Mouse (Mus musculus) stomach, embryonic 15.5 days (tissue): ENCODE measurements at regions not wholly inside any gene's neighbourhood (a gene's known extent, or its start where the extent isn't known, plus 50 kb on each side); places are given as distances from the start of the nearest gene placed in this dataset.
A peak's percentile ranks its signal among the peaks of the same experiment; 100 is the strongest.

ENCODE experiments used
- ATAC-seq: fragments of 200-750 bp; cut with Nextera tagmentation; 2 replicates; pipeline ENCODE4 v1.8.0; 2017; ENCODE audit warnings: low read depth, moderate number of reproducible peaks, moderate TSS enrichment; ENCODE audit not compliant: insufficient read depth, low FRiP score
- H3K27ac ChIP-seq: fragments of 300-500 bp; sonication (generic); 2 replicates; pipeline ENCODE4 v1.5.1; 2015; ENCODE audit warnings: mild to moderate bottlenecking, inconsistent platforms
- H3K27me3 ChIP-seq: fragments of 300-500 bp; sonication (generic); replicated peaks from 2 replicates; pipeline ENCODE4 v1.6.1; 2015; ENCODE audit warnings: inconsistent platforms
- H3K36me3 ChIP-seq: fragments of 300-500 bp; sonication (generic); 2 replicates; pipeline ENCODE4 v1.6.1; 2015; ENCODE audit warnings: inconsistent platforms
- H3K4me1 ChIP-seq: fragments of 300-500 bp; sonication (generic); 2 replicates; pipeline ENCODE4 v1.6.1; 2015; ENCODE audit warnings: inconsistent platforms
- H3K4me2 ChIP-seq: fragments of 300-500 bp; sonication (generic); 2 replicates; pipeline ENCODE4 v1.6.1; 2015; ENCODE audit warnings: mild to moderate bottlenecking, inconsistent platforms
- H3K4me3 ChIP-seq: fragments of 300-500 bp; sonication (generic); replicated peaks from 2 replicates; pipeline ENCODE4 v1.5.1; 2015; ENCODE audit warnings: inconsistent platforms
- H3K9ac ChIP-seq: fragments of 300-500 bp; sonication (generic); 2 replicates; pipeline ENCODE4 v1.6.1; 2015; ENCODE audit warnings: inconsistent platforms
- H3K9me3 ChIP-seq: fragments of 300-500 bp; sonication (generic); 2 replicates; pipeline ENCODE4 v1.6.1; 2016; ENCODE audit warnings: inconsistent platforms
- WGBS: fragments of 180-500 bp; shearing (Covaris S2); methylation state at CpG from one replicate; pipeline ENCODE4 v1.1.7; 2015; 5-methylcytosine and 5-hydroxymethylcytosine counted together

DNA sequence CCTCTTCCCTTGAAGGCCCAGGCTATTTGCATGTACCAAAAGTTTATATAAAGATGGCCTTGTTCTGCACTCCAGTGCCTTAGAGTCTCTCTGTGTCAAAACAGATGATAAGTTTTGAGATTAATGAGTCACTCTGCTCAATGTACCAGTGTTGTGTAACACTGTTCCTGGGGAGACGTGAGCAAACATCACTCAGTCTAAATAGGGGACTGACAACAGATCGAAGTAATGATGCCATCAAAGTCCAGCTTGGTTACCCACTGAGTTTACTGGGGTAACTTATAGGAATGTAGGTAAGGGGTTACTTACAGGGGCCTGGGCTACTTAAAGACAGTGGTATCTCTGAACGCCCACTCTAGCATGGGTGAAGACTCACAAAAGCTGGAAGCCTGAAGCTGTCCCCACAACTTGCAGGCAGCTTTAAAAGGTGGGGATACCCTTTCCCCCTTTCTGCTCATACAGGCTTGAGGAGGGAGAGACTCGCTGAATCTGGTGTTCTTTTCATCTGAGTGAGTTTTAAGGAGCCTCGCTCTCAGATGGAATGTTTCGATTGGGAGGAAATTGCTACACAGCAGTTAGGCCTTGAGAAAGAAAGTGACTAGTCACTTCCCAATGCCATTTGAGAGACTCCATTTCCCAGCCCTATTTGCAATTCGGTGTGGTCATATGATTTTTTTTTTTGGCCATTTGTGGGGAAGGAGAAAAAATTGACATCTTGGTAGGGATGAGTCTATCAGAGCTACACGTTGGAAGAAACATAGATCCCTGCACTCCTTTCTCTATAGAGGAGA is 134.4 kb upstream of the Atp6ap2 start:
- Histone ChIP-seq H3K4me2 (no peak overlapping the region), H3K9ac (no peak overlapping the region), H3K36me3 (no peaks in the 10 kb centered on the region), H3K27me3 (no peaks in the 10 kb centered on the region), H3K9me3 (no peaks in the 10 kb centered on the region), H3K27ac (no peak overlapping the region), H3K4me1 (no peaks in the 10 kb centered on the region), H3K4me3 (no peak overlapping the region)
- ATAC-seq: no peak; the same call in 1 of the 2 replicates
- 66% methylated on average over 8 of the region's 8 CpGs for WGBS

DNA sequence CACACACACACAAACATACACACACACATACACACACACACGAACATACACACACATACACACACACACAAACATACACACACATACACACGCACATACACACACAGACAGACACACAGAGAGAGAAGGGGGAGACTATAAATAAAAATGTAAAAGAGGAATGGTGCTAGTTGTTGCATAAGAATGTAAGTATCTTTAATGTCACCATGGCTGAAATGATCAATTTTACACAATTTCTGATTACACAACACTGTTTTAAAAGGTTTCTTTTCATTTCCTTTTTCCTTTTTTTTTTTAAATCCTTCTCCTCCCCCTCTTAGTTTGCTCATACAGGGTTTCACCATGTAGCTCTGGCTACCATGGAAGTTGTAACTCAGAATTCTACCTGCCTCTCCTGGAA is 125.9 kb upstream of the Atp6ap2 start:
- Histone ChIP-seq H3K4me3 (no peak overlapping the region), H3K27ac (no peak overlapping the region), H3K9me3 (no peaks in the 10 kb centered on the region), H3K27me3 (no peaks in the 10 kb centered on the region), H3K4me2 (no peak overlapping the region), H3K36me3 (no peaks in the 10 kb centered on the region), H3K9ac (no peak overlapping the region), H3K4me1 (no peaks in the 10 kb centered on the region)
- ATAC-seq: no peak
- 88% methylated on average over 2 of the region's 2 CpGs for WGBS

DNA sequence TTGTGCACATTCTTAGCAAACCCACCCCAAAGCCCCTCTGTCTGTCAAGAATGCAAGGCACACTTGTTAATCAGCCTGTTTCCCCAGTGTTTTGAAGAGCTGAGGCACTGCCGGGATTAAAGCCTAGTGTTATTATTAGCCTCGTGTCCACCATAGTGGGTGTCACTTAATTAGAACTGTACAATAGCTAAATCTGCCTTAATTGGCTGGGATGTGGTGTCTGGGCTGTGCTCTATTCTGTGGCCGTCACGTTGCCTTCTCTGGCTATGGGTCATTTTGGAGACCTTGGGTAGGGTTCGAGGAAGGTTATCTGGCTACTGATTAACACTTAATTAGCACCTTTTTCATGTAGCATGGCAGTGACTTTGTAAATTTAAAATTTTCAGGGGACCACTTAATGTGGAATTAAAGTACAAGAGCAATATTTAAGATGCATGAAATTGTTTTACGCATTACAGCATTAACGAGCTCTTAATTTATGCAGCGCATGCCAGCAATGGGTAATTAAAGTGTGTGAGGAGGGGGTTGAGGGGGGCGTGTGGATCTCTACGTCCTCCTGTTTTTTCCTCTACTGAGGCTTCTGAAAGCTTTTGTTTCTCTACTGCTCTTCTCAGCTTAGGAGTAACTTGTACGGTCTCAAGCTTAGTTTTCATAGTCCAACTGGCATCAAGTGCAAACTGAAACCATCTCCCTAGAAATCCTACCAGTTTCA is 124.5 kb upstream of the Atp6ap2 start:
- no peak overlapping the region for H3K4me3 ChIP-seq
- no peaks in the 10 kb centered on the region for H3K9me3 ChIP-seq
- ATAC-seq: no peak
- WGBS: 80% methylated on average over 11 of the region's 11 CpGs
- H3K27me3 ChIP-seq: no peaks in the 10 kb centered on the region
- H3K4me1 ChIP-seq: 0 out of 2 replicates have a peak, but pooled peaks cover 7% of the 10 kb centered on the region
- H3K4me2 ChIP-seq: no peak overlapping the region
- no peaks in the 10 kb centered on the region for H3K36me3 ChIP-seq
- H3K9ac ChIP-seq: no peak overlapping the region
- H3K27ac ChIP-seq: no peak overlapping the region

DNA sequence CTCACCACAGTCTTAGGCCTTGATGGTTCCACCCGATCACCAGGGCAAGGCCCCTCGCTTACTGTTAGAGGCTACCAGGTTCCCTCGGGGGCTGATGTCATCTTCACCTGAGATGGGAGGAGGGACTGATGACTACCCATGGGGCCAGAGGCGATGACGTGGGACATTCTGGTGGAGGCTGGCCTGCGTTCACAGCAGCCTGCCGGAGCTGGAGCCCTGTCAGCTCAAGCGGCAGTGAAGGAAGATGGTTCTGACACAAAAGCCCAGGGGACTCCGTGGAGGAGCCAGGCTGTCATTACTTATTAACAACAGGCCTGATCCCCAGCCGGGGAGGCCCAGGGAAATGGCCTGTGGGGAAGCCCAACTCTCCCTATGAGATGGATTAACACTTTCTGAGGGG is 121.3 kb upstream of the Atp6ap2 start:
- H3K9ac ChIP-seq: no peak overlapping the region
- H3K27me3 ChIP-seq: no peaks in the 10 kb centered on the region
- 56% methylated on average over 10 of the region's 10 CpGs for WGBS
- no peaks in the 10 kb centered on the region for H3K9me3 ChIP-seq
- no peak for ATAC-seq
- no peak overlapping the region for H3K4me3 ChIP-seq
- H3K36me3 ChIP-seq: no peaks in the 10 kb centered on the region
- 0 out of 2 replicates have a peak, but pooled peaks cover 7% of the 10 kb centered on the region for H3K4me1 ChIP-seq
- H3K4me2 ChIP-seq: no peak overlapping the region
- H3K27ac ChIP-seq: no peak overlapping the region; the same call in 1 of the 2 replicates

DNA sequence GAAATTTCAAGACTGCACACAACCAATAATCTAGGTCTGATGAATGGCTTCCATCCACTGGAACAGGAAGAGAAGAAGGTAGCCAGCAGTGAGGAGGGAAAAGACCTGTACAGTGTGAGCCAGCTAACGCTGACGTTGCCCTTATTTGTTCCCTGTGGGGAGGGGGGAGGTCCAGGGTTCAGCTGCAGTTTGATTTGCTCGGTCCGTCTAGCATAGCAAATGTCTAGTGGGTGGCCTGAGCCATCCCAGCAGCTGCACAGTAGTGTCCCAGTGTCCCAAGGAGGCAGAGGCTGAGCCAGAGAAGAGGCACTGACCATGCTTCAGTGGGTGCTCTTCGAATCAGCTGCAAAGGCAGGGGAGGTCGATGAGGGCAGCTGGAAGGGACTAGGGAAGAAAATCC is 120.7 kb upstream of the Atp6ap2 start:
- no peak overlapping the region for H3K4me2 ChIP-seq
- H3K4me3 ChIP-seq: no peak overlapping the region
- H3K9ac ChIP-seq: no peak overlapping the region
- no peaks in the 10 kb centered on the region for H3K9me3 ChIP-seq
- no peak for ATAC-seq
- WGBS: 27% methylated on average over 6 of the region's 6 CpGs
- H3K27ac ChIP-seq: peak overlapping the region; percentile 21; the same call in 1 of the 2 replicates
- no peaks in the 10 kb centered on the region for H3K27me3 ChIP-seq
- 0 out of 2 replicates have a peak, but pooled peaks cover 7% of the 10 kb centered on the region for H3K4me1 ChIP-seq
- no peaks in the 10 kb centered on the region for H3K36me3 ChIP-seq

DNA sequence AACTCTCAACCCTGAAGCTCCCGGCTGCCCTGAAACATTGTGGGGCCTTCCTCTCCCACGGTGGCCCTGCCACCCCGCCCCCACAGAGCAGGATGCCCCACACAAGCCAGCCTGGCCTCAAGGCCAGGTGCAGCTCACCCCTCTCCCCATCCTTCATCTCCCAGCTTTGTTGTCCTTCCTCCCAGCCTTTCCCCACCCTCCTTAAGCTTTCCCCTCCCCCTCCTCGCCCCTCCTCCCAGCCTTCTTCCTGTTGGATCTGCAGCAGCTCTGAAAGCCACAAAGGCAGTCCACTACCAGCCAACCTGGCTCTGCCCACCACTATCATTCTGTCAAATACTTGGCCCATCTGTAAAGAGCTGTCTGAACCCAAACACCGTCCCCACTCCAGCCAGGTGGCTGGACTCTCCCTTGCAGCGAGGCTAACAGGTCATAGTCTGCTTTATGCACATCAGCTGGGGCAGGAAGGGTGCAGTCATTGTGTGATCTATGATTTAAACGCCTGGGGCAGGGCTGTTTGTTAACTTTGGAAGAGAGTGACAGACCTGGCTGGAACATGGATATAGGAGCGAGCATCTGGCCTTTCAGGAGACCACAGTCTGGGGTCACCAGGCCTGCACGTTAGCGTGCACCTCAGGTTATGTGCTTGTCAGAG is 119.9 kb upstream of the Atp6ap2 start:
- no peak overlapping the region for H3K4me2 ChIP-seq
- no peak; the same call in 1 of the 2 replicates for ATAC-seq
- WGBS: 32% methylated on average over 10 of the region's 10 CpGs

DNA sequence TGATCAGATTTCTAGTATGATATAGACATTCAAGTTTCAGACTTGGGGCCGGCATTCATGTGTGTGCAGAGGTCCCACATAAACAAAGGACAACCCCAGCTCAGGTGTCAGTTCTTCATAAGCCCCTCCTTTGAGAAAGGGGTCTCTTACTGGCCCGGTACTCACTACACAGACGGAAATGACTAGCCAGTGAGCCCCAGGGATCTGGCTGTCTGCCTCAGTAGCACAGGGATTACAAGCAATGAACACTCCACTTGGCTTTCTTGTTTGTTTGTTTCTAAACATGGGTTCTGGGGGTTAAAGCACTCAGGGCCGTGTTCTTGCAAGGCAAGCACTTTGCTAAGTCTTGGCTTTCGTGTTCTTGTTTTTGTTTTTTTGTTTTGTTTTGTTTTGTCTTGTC is 115.3 kb upstream of the Atp6ap2 start:
- H3K4me1 ChIP-seq: 0 out of 2 replicates have a peak, but pooled peaks cover 2% of the 10 kb centered on the region
- no peaks in the 10 kb centered on the region for H3K27me3 ChIP-seq
- H3K9me3 ChIP-seq: no peaks in the 10 kb centered on the region
- no peak overlapping the region for H3K4me3 ChIP-seq
- H3K4me2 ChIP-seq: no peak overlapping the region
- ATAC-seq: no peak
- H3K27ac ChIP-seq: no peak overlapping the region
- H3K36me3 ChIP-seq: no peaks in the 10 kb centered on the region
- H3K9ac ChIP-seq: no peak overlapping the region
- 77% methylated on average over 5 of the region's 5 CpGs for WGBS

More for the DNA sequence above, 119.9 kb upstream of the Atp6ap2 start:
- Histone ChIP-seq H3K9me3 (no peaks in the 10 kb centered on the region), H3K9ac (no peak overlapping the region), H3K27me3 (no peaks in the 10 kb centered on the region), H3K36me3 (no peaks in the 10 kb centered on the region), H3K27ac (peak overlapping the region; percentile 40; the same call in 1 of the 2 replicates), H3K4me3 (no peak overlapping the region), H3K4me1 (0 out of 2 replicates have a peak, but pooled peaks cover 7% of the 10 kb centered on the region)

DNA sequence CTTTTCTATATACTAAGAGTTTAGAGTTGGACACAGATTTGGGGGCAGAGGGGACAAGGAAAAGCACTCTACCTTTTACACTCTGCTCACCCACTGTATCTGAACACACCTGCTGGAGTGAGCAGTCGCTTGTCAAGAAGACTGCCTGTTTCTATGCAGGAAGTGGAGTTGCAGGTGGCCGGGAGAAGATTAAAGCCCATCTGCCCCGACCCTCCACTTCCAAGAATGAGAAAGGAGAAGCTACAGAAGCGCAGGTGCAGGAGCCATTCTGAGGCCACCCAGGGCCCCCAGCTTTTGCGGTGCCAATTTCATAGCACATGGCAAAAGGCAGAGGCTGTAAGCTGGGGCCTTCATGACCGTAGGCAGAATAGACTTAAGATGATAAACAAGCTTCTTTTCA is 108.4 kb upstream of the Atp6ap2 start:
- 63% methylated on average over 6 of the region's 6 CpGs for WGBS

DNA sequence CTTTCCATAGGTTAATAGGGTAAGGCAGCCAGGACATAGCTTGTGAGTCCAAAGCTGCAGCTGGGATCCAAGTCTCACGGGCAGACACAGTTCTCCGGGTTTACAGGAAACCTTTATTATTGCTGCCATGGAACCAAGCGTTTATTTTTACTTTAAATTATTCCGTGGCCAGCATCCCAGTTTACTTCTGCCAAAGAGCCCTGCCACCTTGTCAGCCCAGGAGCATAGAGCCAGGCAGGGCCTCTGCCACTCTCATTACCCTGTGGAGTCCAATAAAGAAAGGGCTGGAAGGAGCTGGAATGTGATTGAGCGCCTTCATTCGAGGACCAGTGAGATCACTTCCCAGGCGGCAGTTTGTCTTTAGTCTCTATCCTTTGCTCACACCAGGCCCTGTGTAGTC is 96.6 kb upstream of the Atp6ap2 start:
- Histone ChIP-seq H3K36me3 (no peaks in the 10 kb centered on the region), H3K27ac (no peak overlapping the region), H3K4me3 (no peak overlapping the region), H3K9me3 (no peaks in the 10 kb centered on the region), H3K4me2 (no peak overlapping the region), H3K27me3 (0 out of 2 replicates have a peak, but pooled peaks cover 4% of the 10 kb centered on the region), H3K9ac (no peak overlapping the region), H3K4me1 (no peaks in the 10 kb centered on the region)
- no peak for ATAC-seq
- 72% methylated on average over 7 of the region's 7 CpGs for WGBS

More for the DNA sequence above, 108.4 kb upstream of the Atp6ap2 start:
- Histone ChIP-seq H3K4me1 (no peaks in the 10 kb centered on the region), H3K4me3 (no peak overlapping the region), H3K4me2 (no peak overlapping the region), H3K27me3 (no peaks in the 10 kb centered on the region), H3K9me3 (no peaks in the 10 kb centered on the region), H3K36me3 (no peaks in the 10 kb centered on the region), H3K9ac (no peak overlapping the region), H3K27ac (no peak overlapping the region)
- ATAC-seq: no peak

DNA sequence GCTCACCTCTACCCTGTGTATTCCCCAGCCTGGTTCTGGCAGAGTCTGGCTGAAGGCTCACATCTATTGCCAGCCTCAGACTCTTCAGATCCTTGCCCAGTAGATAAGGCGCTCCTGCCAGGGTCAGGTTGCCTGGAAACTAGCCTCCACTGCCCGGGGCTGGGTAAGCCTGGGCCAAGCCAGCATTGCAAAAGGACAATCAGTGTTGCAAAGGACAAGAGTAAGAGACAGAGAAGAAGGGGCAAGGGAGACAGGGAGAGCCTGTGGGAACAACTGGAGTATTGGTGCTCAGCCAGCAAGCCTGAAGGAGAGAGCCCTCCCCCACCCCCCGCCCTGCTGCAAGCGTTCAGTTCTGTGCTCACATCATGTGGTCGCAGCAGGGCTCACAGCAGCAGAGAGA is 94.4 kb upstream of the Atp6ap2 start:
- WGBS: 60% methylated on average over 5 of the region's 5 CpGs
- Histone ChIP-seq H3K27ac (no peak overlapping the region), H3K4me3 (no peak overlapping the region), H3K4me1 (no peaks in the 10 kb centered on the region), H3K4me2 (no peak overlapping the region), H3K27me3 (0 out of 2 replicates have a peak, but pooled peaks cover 4% of the 10 kb centered on the region), H3K9ac (no peak overlapping the region), H3K9me3 (no peaks in the 10 kb centered on the region), H3K36me3 (no peaks in the 10 kb centered on the region)
- peak; percentile 31; the same call in 1 of the 2 replicates for ATAC-seq

DNA sequence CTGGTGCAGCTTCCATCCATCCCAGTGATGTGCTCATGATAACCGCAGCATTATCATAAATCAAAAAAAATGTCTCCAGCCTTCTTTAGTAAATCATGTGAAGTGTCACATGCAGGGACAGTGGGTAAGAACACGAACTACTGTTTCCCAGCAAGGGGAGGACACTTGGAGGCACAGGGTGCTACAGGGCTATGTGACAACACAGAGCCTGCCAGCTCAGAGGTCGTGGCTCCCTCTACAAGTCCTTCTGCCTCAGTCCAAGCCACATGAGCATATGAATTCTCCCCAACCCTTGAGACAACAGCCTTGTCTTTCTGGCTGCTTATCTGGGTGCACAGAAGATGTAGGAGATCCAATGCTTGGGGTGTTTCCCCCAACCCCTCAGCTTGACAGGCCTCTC is 93.7 kb upstream of the Atp6ap2 start:
- H3K4me3 ChIP-seq: no peak overlapping the region
- no peak overlapping the region for H3K27ac ChIP-seq
- 0 out of 2 replicates have a peak, but pooled peaks cover 4% of the 10 kb centered on the region for H3K27me3 ChIP-seq
- ATAC-seq: no peak
- no peak overlapping the region for H3K9ac ChIP-seq
- 67% methylated on average over 3 of the region's 3 CpGs for WGBS
- H3K36me3 ChIP-seq: no peaks in the 10 kb centered on the region
- no peaks in the 10 kb centered on the region for H3K9me3 ChIP-seq
- H3K4me2 ChIP-seq: no peak overlapping the region
- H3K4me1 ChIP-seq: no peaks in the 10 kb centered on the region

DNA sequence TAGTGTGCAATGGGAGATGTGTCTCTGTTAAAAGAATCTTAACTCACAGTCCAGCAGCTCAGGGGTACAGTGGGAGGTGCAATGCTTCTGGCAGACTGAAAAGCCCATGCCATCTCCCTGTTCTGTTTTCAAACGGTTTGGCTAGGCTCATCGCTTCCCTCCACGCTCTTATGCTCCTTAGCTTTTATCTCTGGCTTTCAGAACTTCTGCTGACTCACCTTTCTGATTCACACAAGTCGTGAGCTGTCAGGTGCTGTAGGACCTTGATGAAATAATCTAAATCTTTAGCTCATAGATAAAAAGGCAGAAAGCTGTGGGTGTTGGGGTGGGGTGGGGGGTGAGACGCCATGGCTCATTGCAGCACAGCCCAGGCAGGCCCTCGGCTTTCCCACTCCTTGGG is 93.1 kb upstream of the Atp6ap2 start:
- WGBS: 69% methylated on average over 6 of the region's 6 CpGs
- Histone ChIP-seq H3K27ac (no peak overlapping the region), H3K4me1 (no peaks in the 10 kb centered on the region), H3K4me3 (no peak overlapping the region), H3K9ac (no peak overlapping the region), H3K36me3 (no peaks in the 10 kb centered on the region), H3K9me3 (no peaks in the 10 kb centered on the region), H3K4me2 (no peak overlapping the region), H3K27me3 (0 out of 2 replicates have a peak, but pooled peaks cover 4% of the 10 kb centered on the region)
- no peak for ATAC-seq
